Mouse (Mus musculus) thymus, adult 2 months (tissue): ENCODE results near the gene Sf3b2.

ENCODE experiments used
- CTCF ChIP-seq: fragments of 200-500 bp; IDR thresholded peaks from 2 replicates; pipeline ENCODE4 v1.5.1; 2012; ENCODE audit warnings: mild to moderate bottlenecking, control low read depth, low read length, moderate library complexity, borderline replicate concordance; ENCODE audit not compliant: control insufficient read depth, poor library complexity, insufficient read depth; ENCODE audit errors: extremely low read depth
- POLR2A ChIP-seq: fragments of 200-500 bp; IDR thresholded peaks from 2 replicates; pipeline ENCODE4 v1.6.1; 2012; ENCODE audit warnings: mild to moderate bottlenecking, low read length, control low read depth, moderate library complexity; ENCODE audit not compliant: control insufficient read depth, poor library complexity, insufficient read depth; ENCODE audit errors: extremely low read depth

- TF ChIP-seq CTCF (no peak), POLR2A (no peak)
Measured at GRCm38 (mm10) chr19:5323801-5324200, 28.5 kb upstream of the Sf3b2 start.
